Mouse (Mus musculus): ENCODE measurements around the gene Spem2. TPM values are rescaled to one million over a fixed set of nuclear protein-coding genes. Genes with fewer than 3 reads are reported as not detected.
"Not testable (repeated sequence)": the region's sequence is repeated elsewhere in the genome, so short reads cannot be mapped to it uniquely, and the experiment has no call there.

Spem2 gene
- polyA plus RNA-seq (2014; fragmentation: Nextera tagmentation; extraction: Ambion mirVana), result not detected in 2 replicates

DNA sequence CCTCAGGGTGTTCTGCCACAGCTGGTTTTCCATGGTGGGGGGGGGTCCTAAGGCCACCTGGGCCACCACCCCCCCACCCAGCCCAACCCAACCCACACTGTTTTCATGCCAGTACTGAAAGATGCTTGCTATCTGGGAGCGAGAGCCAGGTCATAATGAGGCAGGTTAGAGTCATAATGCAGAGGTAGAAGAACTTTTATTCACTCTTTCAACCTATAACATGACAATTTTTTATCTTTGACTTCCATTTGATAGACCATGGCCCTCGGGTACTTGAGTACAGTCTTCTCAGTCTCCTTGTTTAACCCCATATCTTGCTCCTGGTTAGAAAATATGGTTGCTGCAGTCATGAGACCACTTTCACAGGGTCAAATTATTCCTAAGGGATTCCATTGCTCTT is at the start of gene Spem2:
Gene Spem2, minus strand, starts transcription at position 101 of the 400 bp plus-strand sequence.
- Histone ChIP-seq H3K27ac (ENCODE audit: low read depth) (no peak within 1 kb of the TSS), H3K4me3 (ENCODE audit: low read depth, low read length) (no peak within 1 kb of the TSS), H3K4me2 (ENCODE audit: low read length) (no peak within 1 kb of the TSS), H3K9ac (ENCODE audit: low read length) (no peak within 1 kb of the TSS), H3K27me3 (replicated peaks; ENCODE audit: control insufficient read depth, insufficient read depth, low read length) (no peaks in the 10 kb centered on the region), H3K36me3 (ENCODE audit: control insufficient read depth, insufficient read depth, low read length) (no peaks in the 10 kb centered on the region), H3K4me1 (replicated peaks; ENCODE audit: control insufficient read depth, insufficient read depth, low read length) (no peaks in the 10 kb centered on the region), H3K9me3 (ENCODE audit: control insufficient read depth, low read length) (no peaks in the 10 kb centered on the region)
- DNase-seq (ENCODE audit: low spot score), result no peak
- no peak for ATAC-seq (replicated peaks; ENCODE audit: low FRiP score, low TSS enrichment, low read depth)
- WGBS, result 80% methylated on average over 2 of the region's 2 CpGs

GRCm38 (mm10) chr11:69867335-69867734 is 49.1 kb upstream of the Spem2 start:
- no peaks in the 10 kb centered on the region for H3K4me1 ChIP-seq (replicated peaks; ENCODE audit: control insufficient read depth, insufficient read depth, low read length)
- H3K27ac ChIP-seq (ENCODE audit: low read depth), result no peak overlapping the region
- 59% methylated on average over 9 of the region's 9 CpGs for WGBS
- no peaks in the 10 kb centered on the region for H3K9me3 ChIP-seq (ENCODE audit: control insufficient read depth, low read length)
- H3K27me3 ChIP-seq (replicated peaks; ENCODE audit: control insufficient read depth, insufficient read depth, low read length), result no peaks in the 10 kb centered on the region
- no peak overlapping the region for H3K9ac ChIP-seq (ENCODE audit: low read length)
- no peak overlapping the region for H3K4me2 ChIP-seq (ENCODE audit: low read length)
- H3K36me3 ChIP-seq (ENCODE audit: control insufficient read depth, insufficient read depth, low read length), result no peaks in the 10 kb centered on the region
- DNase-seq (ENCODE audit: low spot score) (no peak), ATAC-seq (replicated peaks; ENCODE audit: low FRiP score, low TSS enrichment, low read depth) (no peak)
- no peak overlapping the region for H3K4me3 ChIP-seq (ENCODE audit: low read depth, low read length)

- ATAC-seq (replicated peaks; ENCODE audit: low FRiP score, low TSS enrichment, low read depth), result no peak
- DNase-seq (ENCODE audit: low spot score), result no peak
- Histone ChIP-seq H3K27ac (ENCODE audit: low read depth) (no peak overlapping the region), H3K36me3 (ENCODE audit: control insufficient read depth, insufficient read depth, low read length) (no peaks in the 10 kb centered on the region), H3K9me3 (ENCODE audit: control insufficient read depth, low read length) (no peaks in the 10 kb centered on the region), H3K27me3 (replicated peaks; ENCODE audit: control insufficient read depth, insufficient read depth, low read length) (no peaks in the 10 kb centered on the region), H3K4me3 (ENCODE audit: low read depth, low read length) (no peak overlapping the region), H3K9ac (ENCODE audit: low read length) (no peak overlapping the region), H3K4me1 (replicated peaks; ENCODE audit: control insufficient read depth, insufficient read depth, low read length) (no peaks in the 10 kb centered on the region), H3K4me2 (ENCODE audit: low read length) (no peak overlapping the region)
- 84% methylated on average over 9 of the region's 9 CpGs for WGBS
Observed at GRCm38 (mm10) chr11:69865561-69865960, 47.3 kb upstream of the Spem2 start.

DNA sequence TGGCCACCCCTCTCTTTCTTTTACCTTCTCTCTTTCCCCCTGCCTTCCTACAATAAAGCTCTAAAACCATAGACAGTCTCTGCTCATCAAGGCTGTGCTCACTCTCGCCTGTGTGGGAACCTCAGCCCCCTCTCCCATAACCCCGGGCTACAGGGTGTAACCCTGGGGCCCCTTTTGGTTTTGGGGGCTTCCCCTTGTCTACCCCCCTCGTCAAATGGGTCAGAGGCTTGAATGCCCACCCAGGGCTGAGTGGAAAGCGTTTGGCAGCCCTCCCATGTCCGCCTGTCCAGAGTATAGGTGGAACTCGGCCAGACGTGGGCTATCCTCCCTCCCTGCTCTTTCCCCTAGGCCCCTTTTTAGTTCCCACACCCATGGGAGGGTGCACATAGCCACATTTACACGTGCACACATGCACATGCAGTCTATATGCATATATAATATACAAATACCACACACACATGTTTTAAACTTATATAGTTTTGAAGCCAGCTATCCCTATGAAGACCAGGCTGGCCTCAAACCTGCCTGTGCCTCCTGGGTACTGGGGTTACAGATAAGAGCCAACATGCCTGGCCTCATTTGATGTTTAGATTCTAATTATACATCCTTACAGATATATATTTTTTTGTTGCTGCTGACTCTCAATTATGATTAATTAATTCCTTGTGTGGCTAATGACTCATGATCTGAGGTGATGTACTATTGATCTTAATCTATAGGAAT is 46.0 kb upstream of the Spem2 start:
- H3K9ac ChIP-seq (ENCODE audit: low read length), result no peak overlapping the region
- no peak overlapping the region for H3K4me2 ChIP-seq (ENCODE audit: low read length)
- no peak for ATAC-seq (replicated peaks; ENCODE audit: low FRiP score, low TSS enrichment, low read depth)
- no peak for DNase-seq (ENCODE audit: low spot score)
- H3K36me3 ChIP-seq (ENCODE audit: control insufficient read depth, insufficient read depth, low read length), result no peaks in the 10 kb centered on the region
- H3K9me3 ChIP-seq (ENCODE audit: control insufficient read depth, low read length), result no peaks in the 10 kb centered on the region
- H3K4me3 ChIP-seq (ENCODE audit: low read depth, low read length), result no peak overlapping the region
- no peak overlapping the region for H3K27ac ChIP-seq (ENCODE audit: low read depth)
- no peaks in the 10 kb centered on the region for H3K4me1 ChIP-seq (replicated peaks; ENCODE audit: control insufficient read depth, insufficient read depth, low read length)
- no peaks in the 10 kb centered on the region; the same call in 1 of the 2 replicates for H3K27me3 ChIP-seq (replicated peaks; ENCODE audit: control insufficient read depth, insufficient read depth, low read length)
- WGBS, result 60% methylated on average over 8 of the region's 8 CpGs

GRCm38 (mm10) chr11:69863729-69864128 is 45.5 kb upstream of the Spem2 start:
- not testable (repeated sequence) for H3K9me3 ChIP-seq (ENCODE audit: control insufficient read depth, low read length); DNase-seq (ENCODE audit: low spot score); H3K4me3 ChIP-seq (ENCODE audit: low read depth, low read length); ATAC-seq (replicated peaks; ENCODE audit: low FRiP score, low TSS enrichment, low read depth); H3K4me1 ChIP-seq (replicated peaks; ENCODE audit: control insufficient read depth, insufficient read depth, low read length); H3K27ac ChIP-seq (ENCODE audit: low read depth); H3K27me3 ChIP-seq (replicated peaks; ENCODE audit: control insufficient read depth, insufficient read depth, low read length); H3K9ac ChIP-seq (ENCODE audit: low read length); H3K4me2 ChIP-seq (ENCODE audit: low read length); H3K36me3 ChIP-seq (ENCODE audit: control insufficient read depth, insufficient read depth, low read length)
- WGBS, result 73% methylated on average over 3 of the region's 3 CpGs

GRCm38 (mm10) chr11:69858113-69858998 is 40.1 kb upstream of the Spem2 start, which contains the start of gene Tnk1:
Gene Tnk1 (minus strand): TSS chr11:69858730.
- H3K36me3 ChIP-seq (ENCODE audit: control insufficient read depth, insufficient read depth, low read length), result no peaks in the 10 kb centered on the region
- H3K27ac ChIP-seq (ENCODE audit: low read depth), result peak within 1 kb of the TSS; percentile 9; the same call in 1 of the 2 replicates
- H3K4me3 ChIP-seq (ENCODE audit: low read depth, low read length), result peak within 1 kb of the TSS; percentile 20
- peak within 1 kb of the TSS; percentile 43 for H3K4me2 ChIP-seq (ENCODE audit: low read length)
- H3K27me3 ChIP-seq (replicated peaks; ENCODE audit: control insufficient read depth, insufficient read depth, low read length), result peaks cover 13% of the 10 kb centered on the region
- H3K9me3 ChIP-seq (ENCODE audit: control insufficient read depth, low read length), result no peaks in the 10 kb centered on the region
- WGBS, result 14% methylated on average over 30 of the region's 30 CpGs
- H3K4me1 ChIP-seq (replicated peaks; ENCODE audit: control insufficient read depth, insufficient read depth, low read length), result no peaks in the 10 kb centered on the region
- DNase-seq (ENCODE audit: low spot score) (peak; percentile 75), ATAC-seq (replicated peaks; ENCODE audit: low FRiP score, low TSS enrichment, low read depth) (peak; percentile 76)
- peak within 1 kb of the TSS; percentile 27 for H3K9ac ChIP-seq (ENCODE audit: low read length)

DNA sequence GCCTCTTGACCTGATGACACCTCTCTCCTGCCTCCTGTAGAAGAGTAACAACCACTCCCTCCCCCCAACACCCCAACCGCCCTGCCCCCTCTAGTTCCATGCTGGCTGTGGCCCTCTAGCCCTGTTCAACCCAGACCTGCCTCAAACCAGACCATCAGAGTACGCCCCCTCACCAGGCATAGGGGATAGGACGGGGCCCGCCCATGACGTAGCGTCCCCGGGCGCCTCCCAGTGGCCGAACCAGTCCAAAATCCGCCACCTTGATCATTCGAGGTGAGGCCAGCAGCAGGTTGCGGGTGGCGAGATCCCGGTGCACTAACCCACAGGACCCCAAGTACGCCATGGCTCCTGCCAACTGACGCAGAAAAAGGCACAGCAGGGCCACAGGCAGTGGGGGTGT is 37.1 kb upstream of the Spem2 start:
- H3K27ac ChIP-seq (ENCODE audit: low read depth), result no peak overlapping the region
- DNase-seq (ENCODE audit: low spot score) (no peak), ATAC-seq (replicated peaks; ENCODE audit: low FRiP score, low TSS enrichment, low read depth) (no peak; the same call in 1 of the 2 replicates)
- no peak overlapping the region for H3K4me3 ChIP-seq (ENCODE audit: low read depth, low read length)
- no peak overlapping the region for H3K4me2 ChIP-seq (ENCODE audit: low read length)
- WGBS, result 29% methylated on average over 16 of the region's 16 CpGs
- H3K9ac ChIP-seq (ENCODE audit: low read length), result no peak overlapping the region
- no peaks in the 10 kb centered on the region for H3K9me3 ChIP-seq (ENCODE audit: control insufficient read depth, low read length)
- no peaks in the 10 kb centered on the region for H3K4me1 ChIP-seq (replicated peaks; ENCODE audit: control insufficient read depth, insufficient read depth, low read length)
- H3K36me3 ChIP-seq (ENCODE audit: control insufficient read depth, insufficient read depth, low read length), result peaks cover 24% of the 10 kb centered on the region
- peaks cover 13% of the 10 kb centered on the region for H3K27me3 ChIP-seq (replicated peaks; ENCODE audit: control insufficient read depth, insufficient read depth, low read length)

DNA sequence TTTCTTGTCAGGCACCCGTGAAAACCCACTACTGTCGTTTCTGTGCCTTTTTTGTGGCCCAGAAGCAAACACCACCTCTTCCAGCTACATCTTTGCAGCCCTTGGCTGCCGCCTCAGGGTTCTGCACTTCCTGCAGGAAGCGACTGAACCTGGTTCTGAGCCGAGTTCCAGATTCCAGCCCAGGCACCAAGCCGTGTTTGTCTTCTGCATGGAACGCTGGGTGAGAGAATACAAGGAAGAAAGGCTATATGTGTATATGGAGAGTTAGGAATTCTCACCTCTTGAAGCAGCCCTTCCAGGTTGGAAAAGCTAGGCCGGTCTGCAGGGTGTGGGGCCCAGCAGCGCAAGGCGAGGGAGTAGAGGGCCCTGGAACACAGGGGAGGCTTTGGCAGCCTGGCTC is 36.4 kb upstream of the Spem2 start:
- Histone ChIP-seq H3K9me3 (ENCODE audit: control insufficient read depth, low read length) (no peaks in the 10 kb centered on the region), H3K4me1 (replicated peaks; ENCODE audit: control insufficient read depth, insufficient read depth, low read length) (no peaks in the 10 kb centered on the region), H3K27me3 (replicated peaks; ENCODE audit: control insufficient read depth, insufficient read depth, low read length) (peaks cover 13% of the 10 kb centered on the region), H3K4me2 (ENCODE audit: low read length) (no peak overlapping the region), H3K9ac (ENCODE audit: low read length) (no peak overlapping the region), H3K27ac (ENCODE audit: low read depth) (no peak overlapping the region), H3K36me3 (ENCODE audit: control insufficient read depth, insufficient read depth, low read length) (peaks cover 31% of the 10 kb centered on the region), H3K4me3 (ENCODE audit: low read depth, low read length) (no peak overlapping the region)
- DNase-seq (ENCODE audit: low spot score) (no peak), ATAC-seq (replicated peaks; ENCODE audit: low FRiP score, low TSS enrichment, low read depth) (no peak)
- 85% methylated on average over 10 of the region's 10 CpGs for WGBS

Measured in intestine, embryonic 14.5 days (tissue).